Mouse (Mus musculus): ENCODE data around the gene Rbfox3.

DNA sequence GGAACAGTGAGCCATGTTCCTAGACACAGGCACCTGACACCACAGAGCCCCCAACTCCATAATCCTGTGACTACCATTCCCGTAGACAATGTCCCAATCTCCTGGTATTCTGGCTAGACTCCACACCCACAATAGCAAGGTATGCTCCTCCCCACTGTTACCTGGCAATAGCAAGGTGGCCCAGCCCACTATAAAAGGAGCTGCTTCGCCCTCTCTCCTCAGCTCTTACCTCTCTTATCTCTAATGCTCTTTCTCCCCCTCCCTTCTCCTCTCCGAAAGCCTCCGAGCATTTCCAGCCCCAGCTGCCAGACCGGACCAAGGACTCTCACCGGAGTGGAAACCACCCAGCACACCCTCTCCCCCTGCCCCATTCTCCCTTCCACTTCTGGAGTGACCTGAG lies 189.5 kb downstream of the Rbfox3 start:
- TF ChIP-seq GATA1 (IDR thresholded peaks at IDR 0.05; ENCODE audit: borderline replicate concordance, low read length), result no peak
- no peak for TF ChIP-seq FLI1 (IDR thresholded peaks at IDR 0.05; ENCODE audit: low read length)
